Mouse (Mus musculus) urinary bladder, postnatal 25 days (tissue): ENCODE results near the gene Edem2.
A peak's percentile ranks its signal among the peaks of the same experiment; 100 is the strongest.

Source experiments
- DNase-seq: peaks from one replicate; pipeline ENCODE4 v3.0.0; 2022; ENCODE audit warnings: low spot score

Gene Edem2

GRCm38 (mm10) chr2:155687746-155688145, 41.5 kb downstream of the Edem2 start:
- DNase-seq = no peak

- no peak for DNase-seq
Observed at GRCm38 (mm10) chr2:155686572-155686971, 42.7 kb downstream of the Edem2 start.

GRCm38 (mm10) chr2:155683821-155684220, 45.5 kb downstream of the Edem2 start:
- no peak for DNase-seq

- DNase-seq = no peak
Observed at GRCm38 (mm10) chr2:155683137-155683536, 46.1 kb downstream of the Edem2 start.

- no peak for DNase-seq
Observed at GRCm38 (mm10) chr2:155681874-155682273, 47.4 kb downstream of the Edem2 start.

GRCm38 (mm10) chr2:155681194-155681593, 48.1 kb downstream of the Edem2 start:
- DNase-seq = no peak

GRCm38 (mm10) chr2:155680591-155680990, 48.7 kb downstream of the Edem2 start:
- no peak for DNase-seq

GRCm38 (mm10) chr2:155679586-155680110, 49.6 kb downstream of the Edem2 start:
- DNase-seq = no peak

- no peak for DNase-seq
Observed at GRCm38 (mm10) chr2:155675118-155675517, 54.2 kb downstream of the Edem2 start.

GRCm38 (mm10) chr2:155673546-155673945, 55.7 kb downstream of the Edem2 start:
- DNase-seq = peak; percentile 54

GRCm38 (mm10) chr2:155671236-155671635, 58.0 kb downstream of the Edem2 start:
- no peak for DNase-seq

GRCm38 (mm10) chr2:155668461-155668860, 60.8 kb downstream of the Edem2 start:
- DNase-seq = no peak

GRCm38 (mm10) chr2:155667881-155668280, 61.4 kb downstream of the Edem2 start:
- no peak for DNase-seq

GRCm38 (mm10) chr2:155663910-155664460, 65.3 kb downstream of the Edem2 start:
- no peak for DNase-seq

- peak; percentile 31 for DNase-seq
Observed at GRCm38 (mm10) chr2:155663097-155663496, 66.2 kb downstream of the Edem2 start.

GRCm38 (mm10) chr2:155662390-155662789, 66.9 kb downstream of the Edem2 start:
- DNase-seq = no peak

GRCm38 (mm10) chr2:155655759-155656372, 73.4 kb downstream of the Edem2 start:
- no peak for DNase-seq

GRCm38 (mm10) chr2:155652618-155653017, 76.7 kb downstream of the Edem2 start:
- DNase-seq = no peak
